16 mouse cellular contexts compared by ENCODE assay signal in the genomic region with DNA sequence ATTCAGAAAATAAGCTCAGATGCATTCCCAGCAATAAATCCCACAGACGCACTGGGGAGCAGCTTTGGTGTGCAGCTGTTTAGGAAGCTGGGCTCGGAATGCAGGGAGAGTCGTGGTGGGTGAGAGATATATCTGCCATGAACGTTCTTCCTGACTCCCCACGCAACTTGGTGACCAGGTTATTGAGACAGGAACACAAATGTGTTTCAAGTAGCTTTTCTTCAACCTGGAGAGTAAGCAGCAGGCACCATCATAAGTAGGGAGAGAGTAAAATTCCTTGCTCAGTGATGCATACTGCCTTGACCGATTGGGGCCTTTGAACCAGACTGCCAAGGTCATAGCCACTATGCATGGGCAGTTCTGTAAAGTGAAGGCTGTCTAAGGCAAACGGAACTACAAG.
A peak's percentile ranks its signal among the peaks of the same experiment; 100 is the strongest.
DNase-seq lines count a peak whose midpoint lies in the region; ATAC-seq lines count a peak whose summit lies in the region.
"Had no signal": no experiment of that assay in that cellular context is flagged by ENCODE, and none has a peak within 500 bp of the region (broad histone marks: within the 10 kb centered on the region; RNA-seq: fewer than 3 reads in every experiment).

No protein-coding gene starts in this region.

- peak; percentile 46 for DNase-seq in adrenal gland, adult 2 months
- no peak for DNase-seq in adrenal gland, postnatal 25 days
- DNase-seq in Muller cell, postnatal 12 days (ENCODE audit: inconsistent ontology term): peak; percentile 58
- DNase-seq in kidney, adult 11 months: peak; percentile 71
- DNase-seq in kidney, postnatal 14 days: peak; percentile 70
- no peak for DNase-seq in layer of hippocampus, postnatal 36 days
- DNase-seq in urinary bladder, adult 2 months (ENCODE audit: low spot score): no peak
- DNase-seq: cerebellum, adult 11-12 months; liver, embryonic 13.5 days; lung, postnatal 14 days; thymus, postnatal 25 days had no signal

- no peaks in the 10 kb centered on the region for H3K36me3 ChIP-seq in forebrain, embryonic 12.5 days (replicated peaks)
- H3K36me3 ChIP-seq: liver, embryonic 13.5 days; midbrain, embryonic 12.5 days; neural tube, embryonic 12.5 days; stomach, embryonic 15.5 days had no signal

- H3K27ac ChIP-seq in forebrain, embryonic 12.5 days: no peak overlapping the region
- H3K27ac ChIP-seq: liver, embryonic 13.5 days; neural tube, embryonic 12.5 days; stomach, embryonic 15.5 days had no signal

- no peak overlapping the region for H3K9ac ChIP-seq in forebrain, embryonic 12.5 days
- H3K9ac ChIP-seq: liver, embryonic 13.5 days; midbrain, embryonic 12.5 days; neural tube, embryonic 12.5 days; stomach, embryonic 15.5 days had no signal

- H3K27me3 ChIP-seq in forebrain, embryonic 12.5 days: peaks cover 67% of the 10 kb centered on the region
- H3K27me3 ChIP-seq: liver, embryonic 13.5 days; neural tube, embryonic 12.5 days; stomach, embryonic 15.5 days had no signal

- H3K9me3 ChIP-seq in forebrain, embryonic 12.5 days: no peaks in the 10 kb centered on the region
- H3K9me3 ChIP-seq: liver, embryonic 13.5 days; midbrain, embryonic 12.5 days; neural tube, embryonic 12.5 days; stomach, embryonic 15.5 days had no signal

- peaks cover 6% of the 10 kb centered on the region; the same call in 1 of the 2 replicates for H3K4me1 ChIP-seq in forebrain, embryonic 12.5 days
- H3K4me1 ChIP-seq: liver, embryonic 13.5 days; neural tube, embryonic 12.5 days had no signal

- H3K4me2 ChIP-seq in forebrain, embryonic 12.5 days: no peak overlapping the region
- H3K4me2 ChIP-seq: liver, embryonic 13.5 days; midbrain, embryonic 12.5 days; neural tube, embryonic 12.5 days; stomach, embryonic 15.5 days had no signal

- H3K4me3 ChIP-seq in forebrain, embryonic 12.5 days (replicated peaks): no peak overlapping the region
- H3K4me3 ChIP-seq: liver, embryonic 13.5 days; midbrain, embryonic 12.5 days; neural tube, embryonic 12.5 days; stomach, embryonic 15.5 days had no signal

- WGBS in forebrain, embryonic 12.5 days: 62% methylated on average over 7 of the region's 7 CpGs

- no peak for ATAC-seq in forebrain, embryonic 12.5 days (ENCODE audit: low FRiP score)
- ATAC-seq: hindbrain, embryonic 16.5 days had no signal

Comparison
In these comparisons a context has a peak if more than half of its experiments do, and no peak if none do; other contexts are left out.
1. DNase-seq: peak in adrenal gland, adult 2 months (single experiment), Muller cell, postnatal 12 days (single experiment), kidney, adult 11 months (single experiment) and kidney, postnatal 14 days (single experiment); none in adrenal gland, postnatal 25 days (single experiment), layer of hippocampus, postnatal 36 days (0 of 2) and urinary bladder, adult 2 months (single experiment).